Mouse (Mus musculus): ENCODE data around the gene Rhox4e. TPM values are rescaled to one million over a fixed set of nuclear protein-coding genes. Genes with fewer than 3 reads are reported as not detected.
"Not testable (repeated sequence)": the region's sequence is repeated elsewhere in the genome, so short reads cannot be mapped to it uniquely, and the experiment has no call there.

Gene Rhox4e
- not detected for polyA plus RNA-seq (2021)

- DNase-seq (ENCODE audit: low read depth, low spot score); H3K27me3 ChIP-seq; in situ Hi-C loops (cut with MboI; ENCODE audit: low pct_unique_long_range_greater_than_20kb); ATAC-seq; CTCF ChIA-PET; POLR2A ChIA-PET: not testable (repeated sequence)
Measured at GRCm38 (mm10) chrX:37557112-37557511, at the start of gene Rhox4e. TSS of gene Rhox4e (plus strand) at chrX:37557412.

GRCm38 (mm10) chrX:37514059-37514458, 43.2 kb upstream of the Rhox4e start, which contains the start of gene Rhox4d:
TSS of gene Rhox4d (plus strand) at chrX:37514359.
- ATAC-seq; DNase-seq (ENCODE audit: low read depth, low spot score); in situ Hi-C loops (cut with MboI; ENCODE audit: low pct_unique_long_range_greater_than_20kb); H3K27me3 ChIP-seq; CTCF ChIA-PET; POLR2A ChIA-PET: not testable (repeated sequence)

- CTCF ChIA-PET; in situ Hi-C loops (cut with MboI; ENCODE audit: low pct_unique_long_range_greater_than_20kb); H3K27me3 ChIP-seq; ATAC-seq; DNase-seq (ENCODE audit: low read depth, low spot score); POLR2A ChIA-PET: not testable (repeated sequence)
Measured at GRCm38 (mm10) chrX:37530152-37530551, 27.1 kb upstream of the Rhox4e start, which contains the start of gene Rhox2e. TSS of gene Rhox2e (plus strand) at chrX:37530452.

- DNase-seq (ENCODE audit: low read depth, low spot score); in situ Hi-C loops (cut with MboI; ENCODE audit: low pct_unique_long_range_greater_than_20kb); POLR2A ChIA-PET; H3K27me3 ChIP-seq; ATAC-seq; CTCF ChIA-PET: not testable (repeated sequence)
Measured at GRCm38 (mm10) chrX:37541719-37542118, 15.5 kb upstream of the Rhox4e start, which contains the start of gene Rhox3e. TSS of gene Rhox3e (plus strand) at chrX:37542019.

- in situ Hi-C loops (cut with MboI; ENCODE audit: low pct_unique_long_range_greater_than_20kb); CTCF ChIA-PET; H3K27me3 ChIP-seq; DNase-seq (ENCODE audit: low read depth, low spot score); POLR2A ChIA-PET; ATAC-seq: not testable (repeated sequence)
Measured at GRCm38 (mm10) chrX:37571105-37571504, 13.9 kb downstream of the Rhox4e start, which contains the start of gene Rhox2f. TSS of gene Rhox2f (plus strand) at chrX:37571405.

GRCm38 (mm10) chrX:37572638-37573037, 15.4 kb downstream of the Rhox4e start:
- ATAC-seq; DNase-seq (ENCODE audit: low read depth, low spot score); in situ Hi-C loops (cut with MboI; ENCODE audit: low pct_unique_long_range_greater_than_20kb); H3K27me3 ChIP-seq; CTCF ChIA-PET; POLR2A ChIA-PET: not testable (repeated sequence)

- ATAC-seq; H3K27me3 ChIP-seq; DNase-seq (ENCODE audit: low read depth, low spot score); CTCF ChIA-PET; in situ Hi-C loops (cut with MboI; ENCODE audit: low pct_unique_long_range_greater_than_20kb); POLR2A ChIA-PET: not testable (repeated sequence)
Measured at GRCm38 (mm10) chrX:37580692-37581091, 23.5 kb downstream of the Rhox4e start, which contains the start of gene Rhox3f. TSS of gene Rhox3f (plus strand) at chrX:37580992.

- POLR2A ChIA-PET; in situ Hi-C loops (cut with MboI; ENCODE audit: low pct_unique_long_range_greater_than_20kb); DNase-seq (ENCODE audit: low read depth, low spot score); H3K27me3 ChIP-seq; CTCF ChIA-PET; ATAC-seq: not testable (repeated sequence)
Measured at GRCm38 (mm10) chrX:37607604-37608003, 50.4 kb downstream of the Rhox4e start, which contains the start of gene Rhox4f. TSS of gene Rhox4f (minus strand) at chrX:37607704.

Other genes starting within 250 kb of the Rhox4e start
- gene Rhox3a2, start 177.4 kb upstream of the Rhox4e start, polyA plus RNA-seq (2021) = not detected
- gene Rhox4a2, start 166.6 kb upstream of the Rhox4e start, polyA plus RNA-seq (2021) = not detected
- gene Rhox2b, start 145.3 kb upstream of the Rhox4e start, polyA plus RNA-seq (2021) = not detected
- gene Rhox4b, start 124.9 kb upstream of the Rhox4e start, polyA plus RNA-seq (2021) = not detected
- gene Rhox2c, start 103.7 kb upstream of the Rhox4e start, polyA plus RNA-seq (2021) = not detected
- not detected for gene Rhox3c, start 98.8 kb upstream of the Rhox4e start, polyA plus RNA-seq (2021)
- not detected for gene Rhox4c, start 77.1 kb upstream of the Rhox4e start, polyA plus RNA-seq (2021)
- not detected for gene Rhox2d, start 64.0 kb upstream of the Rhox4e start, polyA plus RNA-seq (2021)
- not detected for gene Rhox4d, start 43.1 kb upstream of the Rhox4e start, polyA plus RNA-seq (2021)
- gene Rhox2e, start 27.0 kb upstream of the Rhox4e start, polyA plus RNA-seq (2021) = not detected
- gene Rhox3e, start 15.4 kb upstream of the Rhox4e start, polyA plus RNA-seq (2021) = not detected
- gene Rhox2f, start 14.0 kb downstream of the Rhox4e start, polyA plus RNA-seq (2021) = not detected
- not detected for gene Rhox3f, start 23.6 kb downstream of the Rhox4e start, polyA plus RNA-seq (2021)
- not detected for gene Rhox4f, start 50.3 kb downstream of the Rhox4e start, polyA plus RNA-seq (2021)
- gene Rhox3g, start 71.2 kb downstream of the Rhox4e start, polyA plus RNA-seq (2021) = not detected
- gene Rhox2g, start 86.1 kb downstream of the Rhox4e start, polyA plus RNA-seq (2021) = not detected
- gene Rhox4g, start 93.9 kb downstream of the Rhox4e start, polyA plus RNA-seq (2021) = not detected
- gene Rhox3h, start 111.4 kb downstream of the Rhox4e start, polyA plus RNA-seq (2021) = not detected
- gene Rhox2h, start 115.9 kb downstream of the Rhox4e start, polyA plus RNA-seq (2021) = not detected
- 1.9 TPM for gene Rhox5, start 247.4 kb downstream of the Rhox4e start, polyA plus RNA-seq (2021)

Measured in Patski (cell line).